Mouse (Mus musculus) cortical plate, adult 2 months (tissue): ENCODE results near the gene Dcaf4.

Source experiments
- CTCF ChIP-seq: fragments of 200-500 bp; IDR thresholded peaks from 2 replicates; pipeline ENCODE4 v1.5.1; 2011; ENCODE audit warnings: mild to moderate bottlenecking, control low read depth, low read length; ENCODE audit not compliant: insufficient read depth; ENCODE audit errors: extremely low read depth
- POLR2A ChIP-seq: fragments of 200-500 bp; IDR thresholded peaks from 2 replicates; pipeline ENCODE4 v1.6.1; 2011; ENCODE audit warnings: mild to moderate bottlenecking, low read length, control low read depth; ENCODE audit not compliant: insufficient read depth; ENCODE audit errors: extremely low read depth

DNA sequence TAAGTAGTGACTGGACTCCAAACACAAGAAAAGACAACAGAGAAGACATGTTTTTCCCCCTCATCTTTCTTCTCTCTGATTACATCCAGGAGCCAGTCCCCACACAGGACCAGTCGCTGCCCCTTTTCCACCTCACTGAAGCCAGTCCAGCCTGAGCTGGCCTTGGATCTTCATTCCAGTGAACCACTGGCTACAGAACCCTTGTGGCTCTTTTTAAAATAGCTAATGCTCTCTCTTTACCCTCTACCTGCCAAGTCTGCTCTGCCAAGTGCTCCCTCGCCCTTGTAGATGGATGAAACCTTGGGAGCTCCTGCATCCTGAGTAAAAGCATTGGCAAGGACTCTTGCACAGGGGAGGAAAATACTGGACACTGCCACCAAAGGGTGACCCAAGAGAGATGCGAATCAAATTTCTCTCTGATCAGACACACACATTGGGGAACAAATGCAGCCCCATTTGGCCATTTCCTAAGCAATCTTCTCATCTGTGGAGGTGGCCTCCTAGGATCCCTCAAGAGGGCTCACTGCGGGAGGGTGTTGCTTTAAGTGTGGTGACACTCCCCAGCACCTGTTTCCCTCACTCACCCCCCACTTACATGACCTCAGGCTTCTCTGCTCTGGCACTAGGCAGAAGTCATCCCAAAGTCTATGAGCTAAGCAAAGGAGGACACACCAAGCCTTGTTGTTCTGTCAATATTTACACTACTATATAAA is 24.9 kb upstream of the Dcaf4 start:
- no peak for TF ChIP-seq POLR2A
- no peak for TF ChIP-seq CTCF
